In the genomic region with DNA sequence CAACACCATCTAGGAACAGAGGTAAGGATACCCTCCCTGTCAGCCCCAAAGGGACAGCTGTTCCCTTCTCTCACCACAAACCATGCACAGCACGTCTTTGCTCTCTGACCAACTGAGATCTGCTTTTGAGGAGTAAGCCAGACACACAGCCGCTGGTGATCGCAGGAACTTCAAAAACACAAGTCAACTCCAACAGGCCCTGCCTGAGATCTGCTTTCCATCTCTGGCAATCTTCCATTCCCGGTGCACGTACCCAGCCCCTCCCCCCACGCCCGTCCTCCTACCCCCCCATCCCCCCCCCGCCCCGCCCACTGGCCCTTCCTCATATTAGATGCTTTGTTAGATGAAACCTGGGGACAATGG, we compare ENCODE assay signal across 8 mouse cellular contexts. TPM values are rescaled to one million over a fixed set of nuclear protein-coding genes. Genes with fewer than 3 reads are reported as not detected.
A peak's percentile ranks its signal among the peaks of the same experiment; 100 is the strongest.
DNase-seq lines count a peak whose midpoint lies in the region; ATAC-seq and TF ChIP-seq lines count a peak whose summit lies in the region.

No protein-coding gene starts in this region.

- DNase-seq in spleen, adult 2 months (ENCODE audit: low read depth in 1 of 2, low spot score in 2 of 2) = no peak
- DNase-seq in spleen, postnatal 10 days (ENCODE audit: low spot score in 2 of 2) = no peak
- DNase-seq in heart, postnatal 14 days = peak; percentile 64 to 65
- peak; percentile 26 for DNase-seq in liver
- DNase-seq in midbrain, embryonic 14.5 days = peak; percentile 40
- no peak for DNase-seq in urinary bladder, adult 18-20 months (ENCODE audit: low spot score in 2 of 2)
- no peak for DNase-seq in urinary bladder, adult 2 months (ENCODE audit: low spot score)

- H3K4me1 ChIP-seq in spleen, adult 2 months (ENCODE audit: control insufficient read depth, insufficient read depth, insufficient read length) = no peaks in the 10 kb centered on the region
- peaks cover 10% of the 10 kb centered on the region for H3K4me1 ChIP-seq in forebrain, embryonic 12.5 days
- peaks cover 4% of the 10 kb centered on the region for H3K4me1 ChIP-seq in midbrain, embryonic 14.5 days (ENCODE audit: control insufficient read depth, insufficient read depth, low read length)

- WGBS in spleen, adult 2 months = 5% methylated on average over 9 of the region's 9 CpGs
- WGBS in forebrain, embryonic 12.5 days = 10% methylated on average over 9 of the region's 9 CpGs
- 3% methylated on average over 9 of the region's 9 CpGs for WGBS in midbrain, embryonic 14.5 days

- H3K4me2 ChIP-seq in forebrain, embryonic 12.5 days = peak overlapping the region; percentile 42
- peak overlapping the region; percentile 37 for H3K4me2 ChIP-seq in midbrain, embryonic 14.5 days (ENCODE audit: low read length)

- no peaks in the 10 kb centered on the region for H3K9me3 ChIP-seq in forebrain, embryonic 12.5 days
- no peaks in the 10 kb centered on the region for H3K9me3 ChIP-seq in midbrain, embryonic 14.5 days (ENCODE audit: control insufficient read depth, low read length)

- intact Hi-C loops in heart, postnatal 14 days (cut with DNase I) = loop anchor here (2.0 kb wide), 1 partner anchor 38 kb away; no protein-coding TSS in a partner anchor

- H3K27me3 ChIP-seq in spleen, adult 2 months (ENCODE audit: control insufficient read depth, insufficient read depth, low read length) = no peaks in the 10 kb centered on the region
- no peaks in the 10 kb centered on the region for H3K27me3 ChIP-seq in forebrain, embryonic 12.5 days
- no peaks in the 10 kb centered on the region for H3K27me3 ChIP-seq in midbrain, embryonic 14.5 days (ENCODE audit: control insufficient read depth, insufficient read depth, low read length)

- H3K27ac ChIP-seq in spleen, adult 2 months (ENCODE audit: insufficient read depth, low read length) = no peak overlapping the region
- peak overlapping the region; percentile 42; the same call in 1 of the 2 replicates for H3K27ac ChIP-seq in forebrain, embryonic 12.5 days
- H3K27ac ChIP-seq in midbrain, embryonic 14.5 days (replicated peaks; ENCODE audit: low read depth, low read length) = no peak overlapping the region

- peak; percentile 50 for ATAC-seq in forebrain, embryonic 12.5 days (ENCODE audit: low FRiP score)
- ATAC-seq in midbrain, embryonic 14.5 days (ENCODE audit: low FRiP score, low TSS enrichment) = peak; percentile 49; the same call in 1 of the 2 replicates

- peak overlapping the region; percentile 45 for H3K9ac ChIP-seq in forebrain, embryonic 12.5 days
- no peak overlapping the region for H3K9ac ChIP-seq in midbrain, embryonic 14.5 days (replicated peaks; ENCODE audit: low read length)

- peak overlapping the region; percentile 41; the same call in 1 of the 2 replicates for H3K4me3 ChIP-seq in spleen, adult 2 months (ENCODE audit: extremely low read depth, insufficient read depth, insufficient read length)
- no peak overlapping the region; the same call in 1 of the 2 replicates for H3K4me3 ChIP-seq in forebrain, embryonic 12.5 days (replicated peaks)
- no peak overlapping the region for H3K4me3 ChIP-seq in midbrain, embryonic 14.5 days (replicated peaks; ENCODE audit: low read depth, low read length)

- H3K36me3 ChIP-seq in spleen, adult 2 months (ENCODE audit: control insufficient read depth, insufficient read depth, low read length) = no peaks in the 10 kb centered on the region
- no peaks in the 10 kb centered on the region for H3K36me3 ChIP-seq in forebrain, embryonic 12.5 days (replicated peaks)
- no peaks in the 10 kb centered on the region for H3K36me3 ChIP-seq in midbrain, embryonic 14.5 days (ENCODE audit: control insufficient read depth, insufficient read depth, low read length)

- no peak for TF ChIP-seq CTCF in spleen, adult 2 months (IDR thresholded peaks at IDR 0.05; ENCODE audit: extremely low read depth, insufficient read depth, insufficient read length, insufficient replicate concordance)

- no peak for TF ChIP-seq POLR2A in spleen, adult 2 months (IDR thresholded peaks at IDR 0.05; ENCODE audit: low read depth, low read length)

RNA-seq across cellular contexts. Expression of a gene that starts 18.8 kb away (rescaled TPM):
- 1.2 and 1.4 TPM in 2 replicates for polyA plus RNA-seq in spleen, adult 2 months (2012; rRNA removed)
- polyA plus RNA-seq in forebrain, embryonic 12.5 days (2016; fragmentation: Nextera tagmentation; extraction: Ambion mirVana) = 5.3 TPM in 2 replicates
- 10 to 100 TPM; 18.8 to 21.0 TPM for total RNA-seq in heart, postnatal 14 days (2021)
- polyA plus RNA-seq in midbrain, embryonic 14.5 days (2014; fragmentation: Nextera tagmentation; extraction: Ambion mirVana) = 8.0 and 8.3 TPM in 2 replicates
- polyA plus RNA-seq in urinary bladder, adult 2 months (2012; rRNA removed) = 7.4 and 9.0 TPM in 2 replicates

Comparison
In these comparisons a context has a peak if more than half of its experiments do, and no peak if none do; other contexts are left out.
1. DNase-seq: peak in heart, postnatal 14 days (2 of 2), liver (single experiment) and midbrain, embryonic 14.5 days (single experiment); none in spleen, adult 2 months (0 of 2), spleen, postnatal 10 days (0 of 2), urinary bladder, adult 18-20 months (0 of 2) and urinary bladder, adult 2 months (single experiment).